Mouse (Mus musculus) common myeloid progenitor, adult 5-6 weeks (primary cell): ENCODE results near the gene Cideb. TPM values are rescaled to one million over a fixed set of nuclear protein-coding genes. Genes with fewer than 3 reads are reported as not detected.

Source experiments
- total RNA-seq: library from RNA; stranded (forward); fragments of 200-1000, 187-1606 nt; gene quantifications from 2 replicates; pipeline ENCODE4 v1.2.3, GENCODE M21; 2017

Cideb gene
- total RNA-seq, 1 experiment from 2014 or later = 0.14 TPM

Other genes starting within 250 kb of the Cideb start
- gene Cpne6, start 248.0 kb downstream of the Cideb start, total RNA-seq = not detected in 2 replicates
- not detected in 2 replicates for gene Nrl, start 233.5 kb downstream of the Cideb start, total RNA-seq
- gene Pck2, start 218.2 kb downstream of the Cideb start, total RNA-seq = 47.8 and 51.1 TPM in 2 replicates
- gene Dcaf11, start 198.5 kb downstream of the Cideb start, total RNA-seq = 41.6 and 79.5 TPM in 2 replicates
- gene A730061H03Rik, start 198.1 kb downstream of the Cideb start, total RNA-seq = not detected in 2 replicates
- gene Fitm1, start 182.8 kb downstream of the Cideb start, total RNA-seq = 1.3 TPM in 1 of 2 replicates, not detected in the other
- gene Psme1, start 180.3 kb downstream of the Cideb start, total RNA-seq = 329 and 372 TPM in 2 replicates
- gene Emc9, start 173.2 kb downstream of the Cideb start, total RNA-seq = 19.1 and 24.3 TPM in 2 replicates
- 217 and 241 TPM in 2 replicates for gene Psme2, start 167.3 kb downstream of the Cideb start, total RNA-seq
- gene Rnf31, start 166.8 kb downstream of the Cideb start, total RNA-seq = 11.9 and 21.2 TPM in 2 replicates
- 38.5 and 39.8 TPM in 2 replicates for gene Irf9, start 154.9 kb downstream of the Cideb start, total RNA-seq
- gene Rec8, start 140.4 kb downstream of the Cideb start, total RNA-seq = 8.1 and 12.7 TPM in 2 replicates
- gene Ipo4, start 122.5 kb downstream of the Cideb start, total RNA-seq = 23.0 and 64.0 TPM in 2 replicates
- gene Gm49378, start 120.6 kb downstream of the Cideb start, total RNA-seq = 0.87 and 9.9 TPM in 2 replicates
- 42.8 and 66.8 TPM in 2 replicates for gene Tm9sf1, start 114.7 kb downstream of the Cideb start, total RNA-seq
- gene Tssk4, start 108.3 kb downstream of the Cideb start, total RNA-seq = 0.27 and 0.82 TPM in 2 replicates
- gene Mdp1, start 98.0 kb downstream of the Cideb start, total RNA-seq = 26.2 and 28.2 TPM in 2 replicates
- 39.3 and 46.1 TPM in 2 replicates for gene Gmpr2, start 86.5 kb downstream of the Cideb start, total RNA-seq
- 345 and 391 TPM in 2 replicates for gene Nedd8, start 86.3 kb downstream of the Cideb start, total RNA-seq
- 20.9 and 24.1 TPM in 2 replicates for gene Tinf2, start 76.6 kb downstream of the Cideb start, total RNA-seq
- 1.9 and 2.8 TPM in 2 replicates for gene Tgm1, start 44.5 kb downstream of the Cideb start, total RNA-seq
- 11.6 and 15.0 TPM in 2 replicates for gene Rabggta, start 36.2 kb downstream of the Cideb start, total RNA-seq
- gene Dhrs1, start 12.8 kb downstream of the Cideb start, total RNA-seq = 8.3 and 23.9 TPM in 2 replicates
- gene Nop9, start 12.8 kb downstream of the Cideb start, total RNA-seq = 21.4 and 22.7 TPM in 2 replicates
- gene Ltb4r2, start 3.0 kb upstream of the Cideb start, total RNA-seq = 0.46 and 0.49 TPM in 2 replicates
- 1.5 and 6.3 TPM in 2 replicates for gene Ltb4r1, start 7.5 kb upstream of the Cideb start, total RNA-seq
- not detected in 2 replicates for gene Adcy4, start 25.6 kb upstream of the Cideb start, total RNA-seq
- 33.0 and 43.3 TPM in 2 replicates for gene Ripk3, start 30.4 kb upstream of the Cideb start, total RNA-seq
- not detected in 2 replicates for gene Nfatc4, start 64.7 kb upstream of the Cideb start, total RNA-seq
- 5.9 and 6.5 TPM in 2 replicates for gene Nynrin, start 95.6 kb upstream of the Cideb start, total RNA-seq
- gene Cbln3, start 125.9 kb upstream of the Cideb start, total RNA-seq = not detected in 2 replicates
- 17.4 and 20.9 TPM in 2 replicates for gene Khnyn, start 126.5 kb upstream of the Cideb start, total RNA-seq
- 7.8 and 11.8 TPM in 2 replicates for gene Sdr39u1, start 141.8 kb upstream of the Cideb start, total RNA-seq
- not detected in 2 replicates for gene Cma1, start 186.2 kb upstream of the Cideb start, total RNA-seq
- gene Cma2, start 192.5 kb upstream of the Cideb start, total RNA-seq = not detected in 2 replicates